Mouse (Mus musculus) kidney, postnatal 14 days (tissue): ENCODE results near the gene Dynlt1f.
"Not testable (repeated sequence)": the region's sequence is repeated elsewhere in the genome, so short reads cannot be mapped to it uniquely, and the experiment has no call there.

Source experiments
- DNase-seq: peaks from one replicate; pipeline ENCODE4 v3.0.0; 2022; ENCODE audit warnings: mixed read lengths

Dynlt1f gene

DNA sequence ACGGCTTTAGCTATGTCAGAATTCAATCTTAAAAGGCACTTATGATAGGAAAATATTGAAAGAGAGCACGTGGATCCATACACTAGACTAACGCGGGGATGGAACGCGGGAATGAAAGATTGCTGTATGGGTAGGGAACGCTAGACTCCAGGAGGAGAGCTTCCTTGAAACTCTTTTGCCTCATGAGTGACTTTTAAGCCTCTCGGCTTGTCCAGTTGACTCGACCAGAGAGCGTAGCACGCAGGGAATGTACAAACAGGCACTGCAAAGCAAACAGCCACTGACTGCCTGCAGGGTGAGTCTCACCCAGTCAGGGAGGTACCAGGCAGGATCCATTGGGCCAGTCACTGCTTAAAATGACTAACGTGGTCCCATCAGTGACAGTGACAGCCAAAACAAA lies 33.7 kb downstream of the Dynlt1f start:
- DNase-seq, result not testable (repeated sequence)

GRCm38 (mm10) chr17:6620730-6621451 lies 34.8 kb downstream of the Dynlt1f start:
- DNase-seq, result not testable (repeated sequence)

- DNase-seq, result not testable (repeated sequence)
Observed at GRCm38 (mm10) chr17:6620035-6620434, 35.7 kb downstream of the Dynlt1f start.

DNA sequence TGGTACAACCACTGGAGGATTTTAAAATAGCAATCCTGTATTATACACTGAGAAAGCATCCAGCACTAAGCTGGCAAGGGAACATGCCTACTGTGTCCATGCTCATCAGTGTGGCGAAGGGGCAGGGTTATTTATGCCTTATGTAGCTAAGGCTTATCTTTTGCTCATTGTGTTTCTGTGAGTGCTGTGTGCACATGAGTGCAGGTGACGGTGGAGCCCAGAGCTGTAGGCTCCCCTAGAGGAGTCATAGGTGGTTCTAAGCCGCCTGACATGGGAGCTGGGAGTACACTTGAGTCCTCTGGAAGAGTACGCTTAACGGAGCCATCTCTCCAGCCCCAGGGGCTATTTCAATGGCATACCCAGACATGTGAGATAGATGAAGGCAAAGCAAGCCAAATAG lies 36.4 kb downstream of the Dynlt1f start:
- not testable (repeated sequence) for DNase-seq

DNA sequence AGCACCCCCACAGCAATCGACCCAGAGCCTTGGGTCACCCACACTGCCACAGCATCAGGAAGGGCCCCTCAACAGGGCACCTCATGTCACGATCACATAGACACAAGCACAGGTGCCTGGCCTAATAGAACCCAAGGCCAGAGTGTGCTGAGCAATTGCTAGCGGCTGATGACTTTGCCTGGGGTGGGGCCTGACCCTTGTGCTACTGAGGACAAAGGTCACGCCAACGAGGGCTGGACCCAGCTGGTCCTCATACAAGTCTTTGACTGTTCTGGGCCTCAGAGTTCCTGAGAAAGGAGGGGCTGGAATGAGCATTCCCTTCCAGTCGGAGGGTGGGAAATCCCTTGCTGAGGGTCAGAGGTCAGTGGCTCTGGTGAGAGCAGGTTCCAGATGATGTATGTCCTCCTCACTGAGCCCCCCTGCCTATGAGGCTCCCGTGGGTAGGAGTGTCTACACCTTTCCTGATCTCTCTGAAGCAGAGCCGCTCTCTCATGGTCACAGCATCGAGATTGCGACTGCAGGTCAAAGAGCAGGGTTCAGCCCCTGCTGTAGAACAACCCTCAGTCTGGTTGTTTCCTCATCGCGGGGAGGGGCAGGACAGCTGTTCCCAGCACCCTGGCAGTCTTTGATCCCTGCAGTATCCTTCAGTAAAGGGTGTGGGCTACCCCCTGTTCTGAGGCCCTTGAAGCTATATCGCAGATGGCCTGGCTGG lies 37.9 kb downstream of the Dynlt1f start:
- DNase-seq, result not testable (repeated sequence)

DNA sequence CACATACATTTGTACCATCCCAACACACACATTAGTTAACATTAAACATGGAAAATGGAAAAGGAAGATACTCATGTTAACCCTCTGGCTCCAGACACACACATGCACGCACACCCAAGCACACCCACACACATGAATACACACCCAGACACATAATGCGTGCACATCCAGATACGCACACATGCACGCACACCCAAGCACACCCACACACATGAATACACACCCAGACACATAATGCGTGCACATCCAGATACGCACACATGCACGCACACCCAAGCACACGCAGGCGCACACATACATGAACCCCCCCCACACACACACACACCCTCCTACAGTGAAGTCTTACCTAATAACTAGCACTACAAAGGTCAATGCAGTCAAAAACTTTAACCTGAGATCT lies 39.0 kb downstream of the Dynlt1f start:
- DNase-seq, result not testable (repeated sequence)

GRCm38 (mm10) chr17:6614316-6614715 lies 41.4 kb downstream of the Dynlt1f start:
- not testable (repeated sequence) for DNase-seq

- DNase-seq, result not testable (repeated sequence)
Observed at GRCm38 (mm10) chr17:6613524-6613923, 42.2 kb downstream of the Dynlt1f start.

- DNase-seq, result not testable (repeated sequence)
Observed at GRCm38 (mm10) chr17:6605347-6605746, 50.4 kb downstream of the Dynlt1f start.

DNA sequence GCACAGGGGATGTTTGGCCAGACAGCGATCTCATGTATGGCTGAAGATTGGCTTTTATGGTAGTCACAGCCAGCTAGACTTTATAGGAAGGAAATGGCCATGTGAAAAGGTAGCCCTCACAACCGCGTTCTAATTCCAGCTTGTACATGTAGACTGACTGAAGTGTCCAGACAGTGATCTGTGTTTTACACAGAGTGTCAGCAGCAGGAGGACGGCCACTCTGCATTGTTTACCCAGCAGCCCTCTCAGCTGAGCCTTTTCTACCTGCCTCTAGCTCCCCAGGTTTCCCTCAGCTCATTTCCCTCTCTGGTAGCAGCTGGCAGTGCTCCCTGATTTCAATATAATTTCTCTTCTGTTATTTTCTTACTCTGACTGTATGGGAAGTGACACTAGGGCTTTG lies 53.5 kb downstream of the Dynlt1f start:
- not testable (repeated sequence) for DNase-seq

GRCm38 (mm10) chr17:6601204-6601911 lies 54.3 kb downstream of the Dynlt1f start, which contains the start of gene Dynlt1c:
Gene Dynlt1c, plus strand, starts transcription at chr17:6601671.
- peak; percentile 86 for DNase-seq

DNA sequence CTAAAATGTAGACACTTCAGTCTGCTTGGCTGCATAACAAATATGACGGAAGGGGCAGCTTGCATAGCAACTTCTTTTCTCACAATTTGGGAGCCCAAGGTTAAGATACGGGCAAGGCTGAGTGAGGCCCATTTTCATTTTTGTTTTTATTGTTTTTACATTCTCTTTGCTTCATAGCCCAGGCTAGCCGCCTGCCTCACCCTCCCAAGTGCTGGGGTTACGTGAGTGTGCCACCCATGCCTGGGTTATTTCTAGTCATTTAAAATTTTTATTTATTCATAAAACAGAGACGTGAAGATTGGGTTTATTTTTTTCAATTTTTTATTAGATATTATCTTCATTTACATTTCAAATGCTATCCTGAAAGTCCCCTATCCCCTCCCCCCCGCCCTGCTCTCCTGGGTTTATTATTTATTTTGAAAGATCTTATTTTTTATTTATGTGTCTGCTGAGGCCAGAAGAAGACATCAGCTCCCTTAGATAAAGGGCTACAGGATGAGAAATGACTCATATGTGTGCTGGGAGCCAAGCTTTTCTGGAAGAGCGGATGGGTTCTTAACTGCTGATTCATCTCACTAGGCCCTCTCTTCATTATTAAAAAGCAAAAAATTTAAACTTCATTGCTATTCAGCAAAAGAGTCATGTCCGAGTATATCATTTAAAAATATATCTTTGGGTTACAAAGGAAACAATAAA lies 55.3 kb downstream of the Dynlt1f start:
- DNase-seq, result not testable (repeated sequence)

GRCm38 (mm10) chr17:6598356-6598755 lies 57.3 kb downstream of the Dynlt1f start:
- not testable (repeated sequence) for DNase-seq
